Mouse (Mus musculus): ENCODE measurements at regions not wholly inside any gene's neighbourhood (a gene's known extent, or its start where the extent isn't known, plus 50 kb on each side); places are given as distances from the start of the nearest gene placed in this dataset.

DNA sequence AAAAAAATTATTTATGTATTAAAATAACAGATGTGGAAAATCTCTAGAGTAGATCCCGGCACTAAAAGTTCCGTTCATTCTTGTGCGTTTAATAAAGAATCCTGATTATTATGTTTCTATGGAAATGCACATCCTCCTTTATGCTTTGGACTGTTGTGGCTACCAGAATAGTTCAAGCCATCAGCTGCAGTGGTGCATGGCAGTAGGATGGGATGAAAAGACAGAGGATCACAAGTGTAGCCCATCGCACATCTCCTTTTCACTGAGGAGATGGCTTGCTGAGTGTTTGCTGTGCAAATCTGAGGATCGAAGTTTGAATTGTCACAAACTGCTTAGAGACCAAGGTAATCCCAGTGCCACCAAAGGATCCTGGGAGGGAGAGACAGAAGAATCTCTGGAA, 121.0 kb downstream of the Fam198b start:
- no peak for TF ChIP-seq CTCF (IDR thresholded peaks at IDR 0.05; ENCODE audit: control insufficient read depth, insufficient read depth, insufficient read length)
- TF ChIP-seq MAX (IDR thresholded peaks at IDR 0.05), result no peak
- no peak for TF ChIP-seq MYOD1 (IDR thresholded peaks at IDR 0.05; ENCODE audit: control insufficient read depth, insufficient read length, low read depth)
- no peak for TF ChIP-seq CEBPB (IDR thresholded peaks at IDR 0.05; ENCODE audit: low read depth)
- no peak for TF ChIP-seq USF1 (IDR thresholded peaks at IDR 0.05; ENCODE audit: low read depth)

Measured in C2C12 (cell line).